Mouse (Mus musculus): ENCODE measurements around the gene Capza2. TPM values are rescaled to one million over a fixed set of nuclear protein-coding genes. Genes with fewer than 3 reads are reported as not detected.

Capza2 gene
- polyA plus RNA-seq, 1 experiment from 2014 or later = 167 TPM

GRCm38 (mm10) chr6:17599373-17599772, 36.7 kb upstream of the Capza2 start:
- Histone ChIP-seq H3K27me3 (ENCODE audit: control insufficient read depth, insufficient read depth, low read length) (no peaks in the 10 kb centered on the region), H3K27ac (replicated peaks) (no peak overlapping the region), H3K9ac (ENCODE audit: low read length) (no peak overlapping the region), H3K4me1 (replicated peaks; ENCODE audit: control insufficient read depth, insufficient read depth) (no peaks in the 10 kb centered on the region), H3K4me2 (replicated peaks; ENCODE audit: low read depth) (no peak overlapping the region), H3K9me3 (ENCODE audit: control insufficient read depth, low read length) (no peaks in the 10 kb centered on the region), H3K4me3 (ENCODE audit: low read depth, low read length) (no peak overlapping the region), H3K36me3 (ENCODE audit: control insufficient read depth, insufficient read depth, low read length) (no peaks in the 10 kb centered on the region)
- ATAC-seq (ENCODE audit: low FRiP score, low TSS enrichment) (no peak), DNase-seq (ENCODE audit: low spot score) (no peak)
- TF ChIP-seq CTCF (IDR thresholded peaks at IDR 0.05; ENCODE audit: low read depth) = no peak
- TF ChIP-seq EP300 (optimal IDR thresholded peaks at IDR 0.05) = no peak
- 86% methylated on average over 5 of the region's 5 CpGs for WGBS

- no peaks in the 10 kb centered on the region for H3K36me3 ChIP-seq (ENCODE audit: control insufficient read depth, insufficient read depth, low read length)
- no peaks in the 10 kb centered on the region for H3K9me3 ChIP-seq (ENCODE audit: control insufficient read depth, low read length)
- no peak overlapping the region for H3K9ac ChIP-seq (ENCODE audit: low read length)
- H3K4me2 ChIP-seq (replicated peaks; ENCODE audit: low read depth) = no peak overlapping the region
- DNase-seq (ENCODE audit: low spot score) (no peak), ATAC-seq (ENCODE audit: low FRiP score, low TSS enrichment) (no peak)
- 41% methylated on average over 2 of the region's 2 CpGs for WGBS
- no peak overlapping the region for H3K27ac ChIP-seq (replicated peaks)
- no peak for TF ChIP-seq CTCF (IDR thresholded peaks at IDR 0.05; ENCODE audit: low read depth)
- no peak for TF ChIP-seq EP300 (optimal IDR thresholded peaks at IDR 0.05)
- H3K27me3 ChIP-seq (ENCODE audit: control insufficient read depth, insufficient read depth, low read length) = no peaks in the 10 kb centered on the region
- H3K4me1 ChIP-seq (replicated peaks; ENCODE audit: control insufficient read depth, insufficient read depth) = no peaks in the 10 kb centered on the region
- H3K4me3 ChIP-seq (ENCODE audit: low read depth, low read length) = no peak overlapping the region
Observed at GRCm38 (mm10) chr6:17601526-17601925, 34.5 kb upstream of the Capza2 start.

GRCm38 (mm10) chr6:17606915-17607314, 29.1 kb upstream of the Capza2 start:
- no peaks in the 10 kb centered on the region for H3K4me1 ChIP-seq (replicated peaks; ENCODE audit: control insufficient read depth, insufficient read depth)
- no peak overlapping the region for H3K9ac ChIP-seq (ENCODE audit: low read length)
- no peak for ATAC-seq (ENCODE audit: low FRiP score, low TSS enrichment)
- DNase-seq (ENCODE audit: low spot score) = no peak
- no peak overlapping the region for H3K27ac ChIP-seq (replicated peaks)
- 79% methylated on average over 1 of the region's 1 CpGs for WGBS
- no peak overlapping the region for H3K4me3 ChIP-seq (ENCODE audit: low read depth, low read length)
- H3K36me3 ChIP-seq (ENCODE audit: control insufficient read depth, insufficient read depth, low read length) = no peaks in the 10 kb centered on the region
- no peak for TF ChIP-seq CTCF (IDR thresholded peaks at IDR 0.05; ENCODE audit: low read depth)
- no peak for TF ChIP-seq EP300 (optimal IDR thresholded peaks at IDR 0.05)
- no peaks in the 10 kb centered on the region for H3K27me3 ChIP-seq (ENCODE audit: control insufficient read depth, insufficient read depth, low read length)
- no peak overlapping the region for H3K4me2 ChIP-seq (replicated peaks; ENCODE audit: low read depth)
- no peaks in the 10 kb centered on the region for H3K9me3 ChIP-seq (ENCODE audit: control insufficient read depth, low read length)

- DNase-seq (ENCODE audit: low spot score) (no peak), ATAC-seq (ENCODE audit: low FRiP score, low TSS enrichment) (no peak)
- Histone ChIP-seq H3K9me3 (ENCODE audit: control insufficient read depth, low read length) (no peaks in the 10 kb centered on the region), H3K4me1 (replicated peaks; ENCODE audit: control insufficient read depth, insufficient read depth) (no peaks in the 10 kb centered on the region), H3K27me3 (ENCODE audit: control insufficient read depth, insufficient read depth, low read length) (no peaks in the 10 kb centered on the region), H3K9ac (ENCODE audit: low read length) (no peak overlapping the region), H3K4me3 (ENCODE audit: low read depth, low read length) (no peak overlapping the region), H3K27ac (replicated peaks) (no peak overlapping the region), H3K4me2 (replicated peaks; ENCODE audit: low read depth) (no peak overlapping the region), H3K36me3 (ENCODE audit: control insufficient read depth, insufficient read depth, low read length) (no peaks in the 10 kb centered on the region)
- WGBS = 77% methylated on average over 11 of the region's 11 CpGs
- TF ChIP-seq CTCF (IDR thresholded peaks at IDR 0.05; ENCODE audit: low read depth) = no peak
- TF ChIP-seq EP300 (optimal IDR thresholded peaks at IDR 0.05) = no peak
Observed at GRCm38 (mm10) chr6:17611352-17612010, 24.6 kb upstream of the Capza2 start.

GRCm38 (mm10) chr6:17612652-17613051, 23.4 kb upstream of the Capza2 start:
- TF ChIP-seq CTCF (IDR thresholded peaks at IDR 0.05; ENCODE audit: low read depth) (no peak), EP300 (optimal IDR thresholded peaks at IDR 0.05) (no peak)
- H3K9ac ChIP-seq (ENCODE audit: low read length) = no peak overlapping the region
- H3K27ac ChIP-seq (replicated peaks) = no peak overlapping the region
- H3K9me3 ChIP-seq (ENCODE audit: control insufficient read depth, low read length) = no peaks in the 10 kb centered on the region
- no peaks in the 10 kb centered on the region for H3K4me1 ChIP-seq (replicated peaks; ENCODE audit: control insufficient read depth, insufficient read depth)
- ATAC-seq (ENCODE audit: low FRiP score, low TSS enrichment) (no peak), DNase-seq (ENCODE audit: low spot score) (no peak)
- H3K36me3 ChIP-seq (ENCODE audit: control insufficient read depth, insufficient read depth, low read length) = no peaks in the 10 kb centered on the region
- H3K4me3 ChIP-seq (ENCODE audit: low read depth, low read length) = no peak overlapping the region
- WGBS = 61% methylated on average over 4 of the region's 4 CpGs
- H3K27me3 ChIP-seq (ENCODE audit: control insufficient read depth, insufficient read depth, low read length) = no peaks in the 10 kb centered on the region
- no peak overlapping the region for H3K4me2 ChIP-seq (replicated peaks; ENCODE audit: low read depth)

- Histone ChIP-seq H3K4me2 (replicated peaks; ENCODE audit: low read depth) (no peak overlapping the region), H3K36me3 (ENCODE audit: control insufficient read depth, insufficient read depth, low read length) (no peaks in the 10 kb centered on the region), H3K4me3 (ENCODE audit: low read depth, low read length) (no peak overlapping the region), H3K4me1 (replicated peaks; ENCODE audit: control insufficient read depth, insufficient read depth) (no peaks in the 10 kb centered on the region), H3K27me3 (ENCODE audit: control insufficient read depth, insufficient read depth, low read length) (no peaks in the 10 kb centered on the region), H3K9me3 (ENCODE audit: control insufficient read depth, low read length) (no peaks in the 10 kb centered on the region), H3K27ac (replicated peaks) (no peak overlapping the region), H3K9ac (ENCODE audit: low read length) (no peak overlapping the region)
- ATAC-seq (ENCODE audit: low FRiP score, low TSS enrichment) = no peak
- TF ChIP-seq CTCF (IDR thresholded peaks at IDR 0.05; ENCODE audit: low read depth) (no peak), EP300 (optimal IDR thresholded peaks at IDR 0.05) (no peak)
- DNase-seq (ENCODE audit: low spot score) = no peak
- 78% methylated on average over 4 of the region's 4 CpGs for WGBS
Observed at GRCm38 (mm10) chr6:17620823-17621222, 15.2 kb upstream of the Capza2 start.
